11 mouse cellular contexts compared by ENCODE assay signal in the genomic region with DNA sequence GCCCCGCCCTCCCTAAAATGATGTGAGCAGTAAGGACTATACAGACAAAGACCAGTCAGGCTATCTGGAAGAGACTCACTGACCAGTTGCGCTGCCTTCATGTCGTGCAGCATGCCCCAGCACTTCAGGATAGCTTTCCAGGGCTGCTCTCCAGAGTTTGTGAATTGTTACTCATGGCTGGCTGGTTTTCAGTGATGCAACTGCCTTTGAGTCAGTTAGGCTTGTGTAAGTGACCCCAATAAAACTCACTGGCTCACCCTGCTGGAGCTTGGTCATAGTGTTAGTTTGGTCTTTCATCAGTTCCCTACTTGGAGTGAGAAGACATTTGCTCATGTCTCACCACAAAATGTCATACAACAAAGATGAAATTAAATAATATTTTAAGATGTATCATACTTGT.
DNase-seq lines count a peak whose midpoint lies in the region; ATAC-seq and TF ChIP-seq lines count a peak whose summit lies in the region.
"Had no signal": no experiment of that assay in that cellular context is flagged by ENCODE, and none has a peak within 500 bp of the region (broad histone marks: within the 10 kb centered on the region; RNA-seq: fewer than 3 reads in every experiment).

No protein-coding gene starts in this region.

- no peak overlapping the region for H3K4me3 ChIP-seq in kidney, embryonic 15.5 days (replicated peaks)
- H3K4me3 ChIP-seq in stomach, postnatal 0 days (ENCODE audit: low read depth, low read length): no peak overlapping the region
- H3K4me3 ChIP-seq: embryonic facial prominence, embryonic 10.5 days had no signal

- 0 out of 2 replicates have a peak, but pooled peaks have one; percentile 34 for TF ChIP-seq CTCF in stomach, postnatal 0 days (IDR thresholded peaks at IDR 0.05; ENCODE audit: low read depth)

- DNase-seq in urinary bladder, postnatal 14 days (ENCODE audit: low spot score): peak; percentile 55
- no peak for DNase-seq in urinary bladder, adult 2 months (ENCODE audit: low spot score)
- DNase-seq in brain, adult 2 months (ENCODE audit: low read depth, low spot score): peak; percentile 38
- no peak for DNase-seq in stomach, postnatal 0 days (ENCODE audit: low spot score)
- no peak for DNase-seq in thymus, postnatal 36 days
- no peak for DNase-seq in layer of hippocampus, postnatal 10 days (ENCODE audit: low spot score in 2 of 2)
- DNase-seq: thymus, adult 18-20 months had no signal

- H3K4me2 ChIP-seq in kidney, embryonic 15.5 days: no peak overlapping the region
- no peak overlapping the region for H3K4me2 ChIP-seq in stomach, postnatal 0 days (replicated peaks; ENCODE audit: low read depth)

- no peaks in the 10 kb centered on the region for H3K27me3 ChIP-seq in kidney, embryonic 15.5 days
- no peaks in the 10 kb centered on the region for H3K27me3 ChIP-seq in stomach, postnatal 0 days (ENCODE audit: control insufficient read depth, insufficient read depth, low read length)

- peak; percentile 54; the same call in 1 of the 2 replicates for ATAC-seq in kidney, embryonic 15.5 days (replicated peaks; ENCODE audit: low FRiP score)
- no peak for ATAC-seq in stomach, postnatal 0 days (ENCODE audit: low FRiP score, low TSS enrichment)
- no peak for ATAC-seq in cerebellum, adult (ENCODE audit: insufficient number of reproducible peaks, low FRiP score, low TSS enrichment)
- ATAC-seq: midbrain, embryonic 16.5 days had no signal

- no peak for TF ChIP-seq EP300 in stomach, postnatal 0 days (optimal IDR thresholded peaks at IDR 0.05)

- H3K4me1 ChIP-seq in kidney, embryonic 15.5 days: peaks cover 7% of the 10 kb centered on the region; the same call in 1 of the 2 replicates
- no peaks in the 10 kb centered on the region for H3K4me1 ChIP-seq in stomach, postnatal 0 days (replicated peaks; ENCODE audit: control insufficient read depth, insufficient read depth)

- 0 out of 2 replicates have a peak overlapping the region, but pooled peaks have one; percentile 41 for H3K27ac ChIP-seq in kidney, embryonic 15.5 days
- no peak overlapping the region for H3K27ac ChIP-seq in stomach, postnatal 0 days (replicated peaks)
- H3K27ac ChIP-seq: embryonic facial prominence, embryonic 10.5 days had no signal

- no peaks in the 10 kb centered on the region for H3K36me3 ChIP-seq in kidney, embryonic 15.5 days
- H3K36me3 ChIP-seq in stomach, postnatal 0 days (ENCODE audit: control insufficient read depth, insufficient read depth, low read length): no peaks in the 10 kb centered on the region
- H3K36me3 ChIP-seq: embryonic facial prominence, embryonic 10.5 days had no signal

- no peaks in the 10 kb centered on the region for H3K9me3 ChIP-seq in kidney, embryonic 15.5 days (replicated peaks)
- no peaks in the 10 kb centered on the region for H3K9me3 ChIP-seq in stomach, postnatal 0 days (ENCODE audit: control insufficient read depth, low read length)
- H3K9me3 ChIP-seq: embryonic facial prominence, embryonic 10.5 days had no signal

- no peak overlapping the region for H3K9ac ChIP-seq in kidney, embryonic 15.5 days
- no peak overlapping the region for H3K9ac ChIP-seq in stomach, postnatal 0 days (ENCODE audit: low read length)

- WGBS in kidney, embryonic 15.5 days: 91% methylated on average over 3 of the region's 3 CpGs
- 88% methylated on average over 3 of the region's 3 CpGs for WGBS in stomach, postnatal 0 days

Comparison
In these comparisons a context has a peak if more than half of its experiments do, and no peak if none do; other contexts are left out.
1. DNase-seq: peak in urinary bladder, postnatal 14 days (single experiment) and brain, adult 2 months (single experiment); none in urinary bladder, adult 2 months (single experiment), stomach, postnatal 0 days (single experiment), thymus, postnatal 36 days (0 of 2) and layer of hippocampus, postnatal 10 days (0 of 2).